Mouse (Mus musculus) embryonic fibroblast, embryonic 13.5 days (primary cell): ENCODE measurements around the gene Cep55.

Source experiments
- CTCF ChIP-seq: IDR thresholded peaks from 2 replicates; pipeline ENCODE4 v1.5.1; 2011; ENCODE audit warnings: mild to moderate bottlenecking, control low read depth, low read length, moderate library complexity, borderline replicate concordance; ENCODE audit not compliant: insufficient read depth
- POLR2A ChIP-seq: IDR thresholded peaks from 2 replicates; pipeline ENCODE4 v1.6.1; 2011; ENCODE audit warnings: low read depth, mild to moderate bottlenecking, control low read depth, low read length, moderate library complexity

DNA sequence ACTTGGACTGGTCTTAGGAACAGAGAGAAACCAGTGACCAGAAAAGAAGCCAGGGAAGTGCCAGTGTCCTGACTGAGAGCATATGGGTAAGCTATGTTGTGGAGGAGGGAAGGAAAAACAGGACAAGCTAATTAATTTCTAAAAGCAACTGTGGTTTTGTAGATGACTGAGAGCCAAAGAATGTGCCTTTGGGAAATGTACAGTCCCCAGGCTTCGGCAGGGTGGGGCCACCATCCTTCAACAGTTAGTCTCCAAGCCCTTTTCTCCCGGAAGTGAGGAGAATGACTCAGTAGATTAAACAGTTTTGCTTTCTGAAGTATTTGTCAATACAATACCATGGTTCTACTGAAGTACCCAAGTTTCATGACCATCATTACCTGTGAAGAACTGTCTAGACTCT is 16.5 kb upstream of the Cep55 start:
- TF ChIP-seq CTCF (no peak), POLR2A (no peak)
